Mouse (Mus musculus) heart, adult 8-10 months (tissue): ENCODE measurements around the gene Mybbp1a. TPM values are rescaled to one million over a fixed set of nuclear protein-coding genes. Genes with fewer than 3 reads are reported as not detected.
A peak's percentile ranks its signal among the peaks of the same experiment; 100 is the strongest.

Source experiments
- DNase-seq: peaks from one replicate; pipeline ENCODE4 v3.0.0; 2022; ENCODE audit warnings: low spot score
- total RNA-seq, 4 experiments: library from RNA; stranded (reverse); gene quantifications; 2 replicates each; pipeline ENCODE4 v1.2.4; 2022

Mybbp1a gene
- total RNA-seq, 4 experiments from 2014 or later: 42.4 to 49.4 (median 45.9) TPM

DNA sequence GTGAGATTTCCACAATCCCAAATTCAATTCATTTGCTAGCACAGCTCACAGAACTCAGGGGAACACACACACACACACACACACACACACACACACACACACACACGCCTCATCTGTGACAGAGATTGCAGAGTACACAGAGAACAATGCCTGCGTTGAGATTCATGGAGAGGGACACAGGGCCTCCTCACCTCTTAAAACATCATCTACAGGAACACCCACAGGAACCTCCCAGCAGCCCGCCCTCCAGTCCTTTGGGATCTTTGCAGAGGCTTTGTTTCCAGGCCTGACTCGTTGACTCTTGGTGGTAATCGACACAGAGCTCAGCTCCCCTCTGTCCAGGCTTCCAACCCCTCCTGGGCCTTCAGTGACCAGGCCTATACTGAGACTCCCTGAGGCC lies 36.0 kb downstream of the Mybbp1a start:
- peak; percentile 51 for DNase-seq

DNA sequence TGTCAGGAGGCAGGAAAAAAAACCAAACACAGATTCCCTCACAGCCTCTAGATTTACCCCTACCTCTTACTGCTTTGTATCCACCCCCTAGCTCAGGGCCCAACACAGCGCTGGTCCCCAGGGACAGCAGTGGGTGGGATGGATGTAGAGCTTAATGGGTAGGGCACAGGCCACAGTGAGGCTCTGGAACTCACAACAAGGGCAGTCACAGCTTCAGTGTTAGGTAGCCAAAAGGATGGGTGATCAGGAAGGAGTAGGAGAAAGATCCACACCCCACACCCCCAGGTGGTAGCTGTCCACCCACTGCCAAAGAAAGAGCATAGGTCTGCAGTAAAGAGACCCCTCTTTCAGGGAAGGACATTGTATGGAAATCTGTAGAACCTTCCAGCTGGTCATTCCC lies 36.5 kb downstream of the Mybbp1a start:
- no peak for DNase-seq

DNA sequence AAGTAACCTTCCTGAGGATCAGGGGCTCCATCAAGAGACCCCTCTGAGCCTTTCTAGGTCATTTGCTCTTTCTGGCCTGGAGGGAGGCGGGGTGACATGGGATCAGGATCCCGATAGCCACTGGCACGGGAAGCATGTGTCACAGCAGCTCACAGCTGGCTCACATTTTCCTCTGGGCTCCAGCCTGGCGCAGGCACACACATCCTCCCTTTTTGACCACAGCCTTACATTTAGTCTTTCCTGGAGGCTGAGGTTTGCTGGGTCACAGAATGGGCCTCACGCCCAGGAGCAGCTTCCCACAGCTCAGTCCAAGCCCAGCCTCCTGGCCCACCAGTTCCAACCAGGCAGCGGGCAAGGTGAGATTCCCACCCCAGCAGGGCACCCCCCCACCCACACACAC lies 37.1 kb downstream of the Mybbp1a start:
- DNase-seq: no peak

DNA sequence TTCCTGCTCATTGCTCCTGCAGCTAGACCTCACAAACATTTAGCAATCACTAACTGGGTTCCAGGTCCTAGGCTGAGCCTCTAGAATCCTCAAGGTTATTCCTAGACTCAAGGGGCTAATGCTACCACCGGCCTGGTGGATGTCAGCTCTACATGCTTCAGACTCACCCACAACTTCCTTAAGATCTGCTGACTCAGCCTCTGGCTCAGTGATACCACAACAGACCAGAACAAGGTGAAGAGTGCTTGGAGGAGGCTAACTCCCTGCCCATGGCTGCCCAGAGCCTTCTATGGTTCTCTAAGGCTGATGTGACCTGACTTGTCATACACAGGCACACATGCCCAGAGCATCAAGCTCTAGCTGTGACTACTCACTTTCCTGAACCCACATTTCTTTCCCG lies 38.3 kb downstream of the Mybbp1a start:
- DNase-seq: no peak

DNA sequence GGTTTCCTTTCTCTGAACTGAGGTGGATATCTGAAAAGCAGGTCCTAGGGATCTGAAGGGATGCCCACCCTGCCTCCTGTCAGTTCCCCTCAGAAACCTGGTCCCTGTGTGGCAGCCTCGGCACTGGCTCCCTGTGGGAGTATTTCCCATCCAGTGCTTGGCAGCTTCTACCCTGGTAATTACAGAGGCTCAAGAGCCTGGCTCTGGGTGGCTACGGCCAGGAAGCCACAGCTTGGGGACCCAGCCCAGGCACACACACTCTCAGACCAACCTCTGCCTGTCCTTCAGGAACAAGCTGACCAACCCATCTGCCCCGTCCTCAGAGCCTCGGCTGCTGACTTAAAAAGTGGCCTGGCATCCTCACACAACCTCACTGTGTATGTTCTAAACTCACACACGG lies 40.2 kb downstream of the Mybbp1a start:
- DNase-seq: no peak

DNA sequence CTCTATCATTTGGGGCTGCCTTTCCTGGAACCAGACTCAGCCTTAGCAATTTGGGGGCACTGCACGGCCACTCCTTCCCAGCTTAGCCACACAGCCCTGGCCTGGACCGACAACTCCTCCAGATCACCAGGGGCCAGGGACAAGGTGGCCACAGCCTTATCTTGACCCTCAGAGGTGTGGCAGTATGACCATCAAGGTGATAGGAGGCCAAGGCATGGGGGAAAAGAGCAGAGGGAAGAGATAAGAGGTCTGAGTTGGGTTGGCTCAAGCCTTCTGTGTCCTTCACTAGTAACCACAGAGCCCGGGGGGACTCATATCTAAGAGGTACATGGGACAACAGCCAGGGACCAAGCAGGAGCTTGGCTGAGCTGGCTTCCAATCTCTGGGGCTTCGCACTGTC lies 40.8 kb downstream of the Mybbp1a start:
- DNase-seq: no peak

DNA sequence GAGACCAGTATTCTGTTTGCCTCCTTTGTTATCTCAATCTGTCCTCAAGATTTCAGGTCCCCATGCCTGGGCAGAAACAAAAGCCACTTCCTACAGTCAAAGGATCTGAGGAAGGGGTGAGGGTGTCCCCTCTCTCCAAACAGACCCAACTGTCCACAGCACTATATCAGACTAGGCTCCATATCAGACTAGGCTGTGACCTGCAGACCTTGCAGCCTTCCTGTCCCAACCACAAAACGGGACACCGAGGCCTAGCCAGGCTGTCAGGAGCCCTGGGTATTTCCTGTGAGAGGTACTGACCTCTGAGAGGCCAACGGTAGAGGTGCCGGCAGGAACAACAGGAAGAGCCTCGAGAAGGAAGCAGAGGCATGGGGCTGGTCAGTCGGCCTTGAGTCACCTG lies 43.4 kb downstream of the Mybbp1a start:
- no peak for DNase-seq

DNA sequence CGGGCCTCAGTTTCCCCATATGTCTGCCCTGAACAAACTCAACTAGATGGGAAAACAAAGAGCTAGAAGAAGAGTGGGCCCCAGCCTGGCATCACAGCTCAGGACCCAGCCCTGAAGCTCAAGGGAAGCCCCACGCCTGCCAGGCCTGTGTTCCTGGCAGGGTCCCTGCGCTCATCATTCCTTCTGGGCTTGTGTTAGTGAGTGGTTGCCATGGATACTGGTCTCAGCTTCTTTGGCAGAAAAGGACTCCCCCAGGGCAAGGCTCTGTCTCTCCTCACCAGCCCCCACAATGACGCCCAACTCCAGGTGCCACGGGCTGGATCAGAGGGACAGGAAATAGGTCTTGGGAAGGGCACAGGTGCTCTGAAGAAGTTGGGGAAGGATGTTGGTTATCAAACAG lies 44.0 kb downstream of the Mybbp1a start:
- no peak for DNase-seq

DNA sequence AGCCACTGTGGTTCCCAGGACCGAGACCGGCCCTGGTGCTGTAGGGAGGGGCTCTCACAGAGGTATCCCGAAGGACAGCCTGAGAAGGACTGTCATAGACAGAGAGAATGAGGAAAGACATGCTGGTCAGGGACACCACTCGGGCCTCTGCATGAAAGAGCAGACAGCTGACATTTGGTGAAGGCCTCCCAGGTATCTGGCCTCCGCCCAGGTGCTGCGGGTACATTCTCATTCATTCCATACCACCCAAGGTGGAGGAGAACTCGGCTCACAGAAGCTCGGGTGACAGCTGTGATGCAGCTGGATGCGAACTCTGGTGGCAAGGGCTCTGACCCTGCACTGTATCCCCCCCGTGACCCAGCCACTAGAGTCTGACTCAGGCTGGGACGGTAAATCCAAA lies 44.8 kb downstream of the Mybbp1a start:
- no peak for DNase-seq

DNA sequence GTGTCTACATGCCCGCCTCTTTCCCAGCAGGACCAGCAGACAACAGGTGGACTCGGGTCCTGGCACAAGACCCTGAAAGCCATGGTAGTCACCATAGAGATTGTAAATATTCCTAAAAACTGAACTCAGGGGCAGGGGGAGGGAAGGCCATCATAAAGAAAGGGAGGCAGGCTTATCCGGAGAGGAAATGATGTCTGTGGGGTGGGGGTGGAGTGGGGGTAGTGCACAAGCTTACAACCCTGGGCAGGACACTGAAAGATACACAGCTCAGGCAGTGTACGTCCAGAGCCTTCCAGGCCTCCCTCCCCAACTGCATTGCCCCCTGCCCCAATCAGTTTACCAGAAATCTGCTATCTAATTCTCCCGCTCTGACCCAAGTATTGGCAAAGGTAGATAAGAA lies 46.0 kb downstream of the Mybbp1a start:
- no peak for DNase-seq

DNA sequence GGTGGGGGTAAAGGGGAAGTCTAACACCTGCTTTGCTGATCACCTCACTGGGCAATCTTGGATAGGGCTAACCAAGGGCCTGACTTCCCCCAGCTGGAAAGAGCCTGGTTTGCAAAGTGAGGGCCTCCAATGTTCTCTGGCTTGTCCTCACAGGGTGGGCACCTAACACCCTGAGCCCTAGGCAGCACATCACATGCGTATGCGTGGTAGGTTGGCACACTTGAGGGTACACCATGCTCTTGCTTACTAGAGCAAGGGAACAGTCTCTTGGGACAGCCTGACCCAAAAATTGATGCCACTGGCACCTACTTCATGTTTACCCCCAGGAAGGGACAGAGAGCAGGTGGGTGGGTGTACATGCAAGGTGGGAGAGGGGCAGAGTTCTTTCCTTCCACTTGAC lies 46.6 kb downstream of the Mybbp1a start:
- DNase-seq: no peak

DNA sequence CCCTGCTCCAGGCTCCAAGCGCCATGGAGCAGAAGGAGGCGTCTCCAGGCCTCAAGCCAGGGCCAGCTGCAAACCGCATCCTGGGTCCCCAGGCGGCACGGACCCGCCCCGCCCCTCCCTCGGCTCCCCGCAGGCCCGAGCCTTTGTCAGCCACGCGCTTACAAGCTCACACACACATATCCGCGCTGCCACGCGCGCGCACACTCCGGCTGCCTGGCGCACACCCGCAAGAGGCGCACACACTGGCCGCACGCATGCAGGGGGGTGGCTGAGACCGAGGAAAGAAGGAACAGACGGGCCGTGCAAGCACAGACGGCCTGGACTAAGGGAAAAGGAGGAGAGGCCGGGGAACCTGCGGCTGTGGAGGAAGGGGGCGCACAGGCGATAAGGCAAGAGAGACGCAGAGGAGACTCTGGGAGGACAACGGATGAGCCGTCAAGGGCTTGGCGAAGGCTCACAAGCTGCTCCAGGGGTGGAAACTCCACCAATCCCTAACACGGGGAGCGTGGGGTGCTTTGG lies 47.7 kb downstream of the Mybbp1a start:
- DNase-seq: no peak

DNA sequence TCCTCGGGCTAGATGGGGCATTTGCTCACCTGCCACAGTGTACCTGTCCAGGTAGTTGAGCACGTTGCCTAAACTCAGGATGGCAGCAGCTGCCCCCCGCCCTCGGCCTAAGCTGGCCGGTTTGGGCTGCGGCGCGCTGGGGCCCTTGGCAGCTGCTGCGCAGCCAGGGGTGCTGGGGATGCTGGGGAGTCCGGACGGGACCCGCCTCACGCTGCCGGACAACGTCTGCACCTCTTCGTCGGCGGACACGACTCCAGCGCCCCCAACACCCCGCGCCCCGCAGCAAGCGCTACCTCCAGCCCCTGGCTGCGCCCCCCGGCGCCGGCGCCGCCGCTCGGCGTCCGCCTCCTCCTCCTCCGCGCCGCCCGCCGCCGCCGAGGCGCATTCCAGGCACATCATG lies 48.2 kb downstream of the Mybbp1a start:
- DNase-seq: no peak

DNA sequence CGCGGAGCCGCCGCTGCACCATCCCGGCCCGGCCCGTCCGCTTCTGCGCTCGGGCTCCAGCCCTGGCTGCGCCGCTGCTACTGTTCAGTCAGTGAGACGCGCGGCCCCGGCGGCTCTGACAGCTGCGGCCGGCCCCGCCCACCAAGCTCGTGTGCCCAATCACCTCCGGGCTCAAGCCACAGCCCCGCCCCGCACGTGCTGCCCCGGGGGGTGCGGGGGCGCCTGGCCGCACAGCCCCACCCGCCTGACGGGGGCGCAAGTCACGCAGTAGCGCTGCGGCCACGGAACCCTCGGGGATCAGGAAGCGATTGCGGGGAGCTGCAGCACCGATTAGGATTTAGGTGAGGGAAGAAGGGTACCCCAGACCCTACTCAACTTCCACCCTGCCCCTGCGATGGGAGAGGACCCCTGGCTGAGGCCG lies 48.7 kb downstream of the Mybbp1a start, which contains the start of gene Spns2:
Gene Spns2 (minus strand): TSS at position 24 of the 421 bp plus-strand sequence.
- DNase-seq: peak; percentile 91

DNA sequence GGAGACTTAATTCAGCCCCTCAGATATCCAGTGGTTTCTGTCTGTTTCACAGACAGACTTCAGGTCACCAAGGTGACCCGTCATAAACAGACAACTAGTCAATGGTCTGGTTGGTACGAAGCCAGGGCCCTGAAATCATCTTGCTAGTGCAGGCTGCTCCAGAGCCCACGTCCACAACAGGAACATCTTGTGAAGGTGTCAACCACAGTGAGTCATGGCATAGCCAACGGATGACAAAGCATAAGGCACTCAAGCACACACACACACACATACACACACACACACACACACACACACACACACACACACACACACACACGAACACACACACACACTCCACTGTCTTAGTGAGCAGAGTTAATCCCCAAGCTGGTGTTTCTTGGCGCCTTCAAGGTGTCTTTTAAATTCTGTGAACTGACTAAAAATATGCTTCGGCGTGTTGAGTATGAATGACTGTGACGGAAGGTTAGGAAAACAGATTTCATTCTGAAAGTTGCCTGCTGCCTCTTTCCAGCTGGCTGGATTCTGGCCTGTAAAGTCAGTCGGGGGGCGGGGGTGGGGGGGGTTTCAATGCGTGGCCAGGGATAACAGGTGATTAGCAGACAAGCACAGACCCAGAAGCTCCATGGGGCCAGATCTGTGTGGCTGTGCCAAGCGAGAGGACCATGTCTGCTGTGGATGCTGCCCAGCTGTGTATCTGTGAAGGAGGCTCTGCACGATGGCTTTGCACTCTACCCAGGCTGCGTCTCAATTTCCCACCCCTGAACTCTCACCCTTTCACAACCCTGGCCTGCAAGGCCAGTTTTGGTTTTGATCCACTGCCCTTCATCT lies 50.2 kb downstream of the Mybbp1a start:
- DNase-seq: no peak

DNA sequence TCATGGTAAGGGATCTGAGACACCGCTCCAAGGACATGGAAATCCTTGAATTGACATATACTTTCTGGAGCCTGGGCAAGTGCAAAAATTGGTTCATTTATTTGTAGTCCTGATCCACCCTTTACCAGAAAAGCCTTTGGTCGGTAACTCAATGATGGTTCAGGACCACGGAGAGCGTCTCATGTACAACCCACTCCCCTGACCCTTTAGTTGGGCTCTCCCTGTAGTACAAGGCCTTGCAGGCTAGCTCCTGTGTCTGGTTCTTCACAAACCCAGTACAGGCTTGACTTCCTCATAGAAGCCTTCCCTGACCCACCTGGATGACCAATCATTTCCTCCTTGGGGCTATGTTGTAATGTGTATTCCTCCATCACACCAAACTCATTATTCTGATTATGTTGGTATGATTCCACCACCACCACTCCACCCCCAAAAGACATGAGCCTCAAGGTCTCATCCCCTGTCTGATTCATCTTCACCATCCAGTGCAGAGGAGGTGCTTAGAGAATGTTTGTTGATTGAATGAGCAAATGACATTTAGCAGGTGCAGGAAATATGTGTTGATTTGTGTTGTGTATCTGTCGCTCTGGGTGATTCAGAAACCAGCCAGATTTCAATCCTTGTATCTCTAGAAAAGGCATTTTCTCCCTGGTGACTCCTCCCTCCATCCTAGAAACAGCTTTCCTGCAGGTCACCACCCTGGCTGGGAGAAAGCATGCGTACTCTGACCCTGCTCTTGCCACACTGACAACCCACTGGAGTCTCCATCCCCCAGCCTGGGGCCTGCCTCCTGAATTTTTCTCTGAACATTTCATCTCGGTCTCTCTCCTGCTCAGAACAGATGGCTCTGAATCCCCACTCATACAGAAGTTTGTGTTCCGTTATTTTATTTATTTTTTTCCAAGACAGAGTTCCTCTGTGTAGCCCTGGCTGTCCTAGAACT lies 53.2 kb downstream of the Mybbp1a start:
- DNase-seq: no peak

DNA sequence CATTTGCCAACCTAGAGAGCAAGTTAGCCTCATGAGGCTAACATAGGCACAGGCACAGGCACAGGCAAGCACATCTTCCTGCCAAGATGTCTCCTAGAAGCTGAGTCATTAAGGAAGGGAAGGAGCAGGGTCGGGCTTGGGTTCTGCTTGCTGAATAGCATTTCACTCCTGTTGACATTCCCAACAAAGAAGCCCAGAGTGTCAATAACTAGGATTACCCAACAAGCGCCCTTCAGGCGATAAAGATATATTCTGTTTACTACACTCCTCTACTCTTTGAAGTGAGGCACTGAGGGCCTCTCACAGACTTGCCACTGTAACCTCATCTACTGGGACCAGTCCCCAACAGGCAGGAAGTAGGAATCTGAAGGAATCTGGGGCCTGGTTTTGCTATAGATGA lies 54.9 kb downstream of the Mybbp1a start:
- DNase-seq: no peak

DNA sequence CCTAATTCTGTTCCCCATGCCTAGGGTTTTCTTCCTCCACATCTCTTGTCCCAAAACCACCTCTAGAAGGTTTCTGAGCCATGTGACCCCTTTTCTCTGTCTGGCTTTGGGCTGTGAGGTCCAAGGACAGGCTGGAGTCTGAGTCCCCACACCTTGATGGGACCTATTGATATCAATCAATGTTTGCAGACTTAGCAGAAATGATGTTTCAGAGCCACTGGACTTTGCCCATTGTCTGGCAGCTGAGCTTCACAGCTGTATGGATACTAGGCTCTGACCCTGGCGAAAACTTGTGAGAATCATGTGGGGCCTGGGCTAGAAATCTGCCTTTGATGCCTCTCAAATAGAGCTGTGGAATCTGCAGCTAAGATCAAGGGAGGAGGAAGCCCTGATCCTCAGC lies 55.6 kb downstream of the Mybbp1a start:
- no peak for DNase-seq

DNA sequence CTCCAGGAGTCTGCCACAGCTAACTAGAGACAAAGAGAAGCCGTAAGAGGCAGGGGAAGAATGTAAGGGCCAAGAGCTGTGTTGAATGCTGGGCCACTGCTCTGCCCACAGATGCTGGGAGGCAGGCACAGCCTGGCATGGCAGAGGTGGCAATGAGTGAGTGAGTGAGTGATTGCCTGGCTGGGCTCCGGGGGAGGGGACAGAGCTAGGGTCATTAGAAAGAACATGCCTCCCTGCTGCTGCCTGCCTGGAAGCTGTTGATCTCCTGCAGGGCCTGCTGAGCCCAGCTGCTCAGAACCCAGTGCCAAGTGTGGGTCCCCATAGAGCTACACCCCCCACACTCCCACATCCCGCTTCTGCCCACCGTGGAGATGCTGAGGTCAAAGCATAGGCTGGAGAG lies 56.2 kb downstream of the Mybbp1a start:
- DNase-seq: no peak

DNA sequence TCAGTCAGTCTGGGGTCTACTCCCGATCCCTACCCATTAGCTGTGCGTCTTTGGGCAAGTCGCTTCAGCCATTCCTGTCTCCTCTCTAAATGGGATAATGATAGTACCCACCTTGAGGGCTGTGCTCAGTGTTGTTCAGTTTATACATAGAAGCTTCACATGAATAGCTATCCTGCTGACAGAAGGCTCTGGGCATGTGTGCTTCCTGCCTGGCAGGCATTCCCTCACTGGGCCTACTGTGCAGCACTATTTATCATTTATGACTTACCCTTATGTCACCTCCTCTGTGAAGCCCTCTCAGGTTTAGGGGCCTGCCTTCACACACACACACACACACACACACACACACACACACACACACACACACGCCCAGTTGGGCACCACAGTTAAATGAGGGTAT lies 59.0 kb downstream of the Mybbp1a start:
- no peak for DNase-seq
